Comparison of ENCODE assay signal across 8 mouse cellular contexts in genomic region chrX:68821059-68821458, GRCm38 (mm10). TPM values are rescaled to one million over a fixed set of nuclear protein-coding genes. Genes with fewer than 3 reads are reported as not detected.
DNase-seq lines count a peak whose midpoint lies in the region; ATAC-seq and TF ChIP-seq lines count a peak whose summit lies in the region.
"Not testable (repeated sequence)": the region's sequence is repeated elsewhere in the genome, so short reads cannot be mapped to it uniquely, and the experiment has no call there.
"Had no signal": no experiment of that assay in that cellular context is flagged by ENCODE, and none has a peak within 500 bp of the region (broad histone marks: within the 10 kb centered on the region; RNA-seq: fewer than 3 reads in every experiment).

Gene Gm14698 (plus strand): TSS chrX:68821093.

- H3K27me3 ChIP-seq in embryonic facial prominence, embryonic 15.5 days; heart, adult 2 months (ENCODE audit: control insufficient read depth, insufficient read depth, low read length); hindbrain, embryonic 16.5 days (replicated peaks; ENCODE audit: control insufficient read depth, insufficient read depth, low read length); limb, embryonic 10.5 days (ENCODE audit: low read depth, poor library complexity, severe bottlenecking); neural tube, embryonic 15.5 days (replicated peaks): not testable (repeated sequence)

- H3K79me2 ChIP-seq in heart, adult 2 months (replicated peaks; ENCODE audit: control insufficient read depth, insufficient read depth, low read length) = not testable (repeated sequence)

- TF ChIP-seq CTCF in heart, adult 2 months (IDR thresholded peaks at IDR 0.05) = not testable (repeated sequence)

- H3K4me3 ChIP-seq in brown adipose tissue, adult 24 weeks (ENCODE audit: insufficient read depth, low read depth, low read length); heart, adult 2 months: not testable (repeated sequence)
- peak within 1 kb of the TSS; percentile 28 for H3K4me3 ChIP-seq in embryonic facial prominence, embryonic 15.5 days (replicated peaks)
- peak within 1 kb of the TSS; percentile 34 for H3K4me3 ChIP-seq in hindbrain, embryonic 16.5 days (ENCODE audit: low read length)
- H3K4me3 ChIP-seq in limb, embryonic 10.5 days = peak within 1 kb of the TSS; percentile 35
- peak within 1 kb of the TSS; percentile 34 for H3K4me3 ChIP-seq in neural tube, embryonic 15.5 days (replicated peaks)

- H3K9me3 ChIP-seq in embryonic facial prominence, embryonic 15.5 days (replicated peaks); hindbrain, embryonic 16.5 days (ENCODE audit: control insufficient read depth, low read length); limb, embryonic 10.5 days (replicated peaks); neural tube, embryonic 15.5 days (replicated peaks): not testable (repeated sequence)

- intact Hi-C loops in heart, adult 2 months (cut with DNase I) = not testable (repeated sequence)

- not testable (repeated sequence) for ATAC-seq in embryonic facial prominence, embryonic 15.5 days (ENCODE audit: insufficient number of reproducible peaks, low FRiP score, low TSS enrichment, low read depth)
- peak; percentile 92 for ATAC-seq in hindbrain, embryonic 16.5 days
- ATAC-seq in neural tube, embryonic 15.5 days (ENCODE audit: low FRiP score) = peak; percentile 88

- H3K27ac ChIP-seq in brown adipose tissue, adult 24 weeks (replicated peaks; ENCODE audit: low read depth, low read length); embryonic facial prominence, embryonic 15.5 days (replicated peaks); heart, adult 2 months; hindbrain, embryonic 16.5 days (ENCODE audit: low read depth, low read length); neural tube, embryonic 15.5 days (replicated peaks): not testable (repeated sequence)
- H3K27ac ChIP-seq in limb, embryonic 10.5 days = peak within 1 kb of the TSS; percentile 42; the same call in 1 of the 2 replicates

- not testable (repeated sequence) for TF ChIP-seq POLR2A in heart, adult 2 months (IDR thresholded peaks at IDR 0.05; ENCODE audit: insufficient read depth, low read depth, low read length)

- peak; percentile 11 to 15 for DNase-seq in heart, adult 2 months
- DNase-seq in limb, embryonic 10.5 days (ENCODE audit: low spot score) = peak; percentile 47
- DNase-seq in lung, postnatal 10 days = peak; percentile 2

- H3K4me2 ChIP-seq in embryonic facial prominence, embryonic 15.5 days (replicated peaks) = peak within 1 kb of the TSS; percentile 35
- peak within 1 kb of the TSS; percentile 50 for H3K4me2 ChIP-seq in hindbrain, embryonic 16.5 days (ENCODE audit: low read length)
- peak within 1 kb of the TSS; percentile 50 for H3K4me2 ChIP-seq in neural tube, embryonic 15.5 days

- TF ChIP-seq EP300 in heart, adult 2 months (IDR thresholded peaks at IDR 0.05; ENCODE audit: insufficient read depth, low read depth, low read length) = not testable (repeated sequence)

- not testable (repeated sequence) for H3K4me1 ChIP-seq in brown adipose tissue, adult 24 weeks (ENCODE audit: control insufficient read depth, insufficient read depth, insufficient read length, low read length); embryonic facial prominence, embryonic 15.5 days; heart, adult 2 months (ENCODE audit: control insufficient read depth, insufficient read depth, low read length); hindbrain, embryonic 16.5 days (ENCODE audit: control insufficient read depth, insufficient read depth, low read depth, low read length); limb, embryonic 10.5 days; neural tube, embryonic 15.5 days

- not testable (repeated sequence) for H3K9ac ChIP-seq in embryonic facial prominence, embryonic 15.5 days; heart, adult 2 months (ENCODE audit: low read depth, low read length); neural tube, embryonic 15.5 days (replicated peaks)
- peak within 1 kb of the TSS; percentile 31 for H3K9ac ChIP-seq in hindbrain, embryonic 16.5 days (ENCODE audit: low read depth, low read length)

- H3K36me3 ChIP-seq in embryonic facial prominence, embryonic 15.5 days; heart, adult 2 months (ENCODE audit: control insufficient read depth, insufficient read depth, low read length); hindbrain, embryonic 16.5 days (ENCODE audit: control insufficient read depth, insufficient read depth, low read length); limb, embryonic 10.5 days; neural tube, embryonic 15.5 days: not testable (repeated sequence)

- WGBS in embryonic facial prominence, embryonic 15.5 days = 23% methylated on average over 22 of the region's 36 CpGs
- WGBS in heart, adult 2 months = 8% methylated on average over 33 of the region's 36 CpGs
- WGBS in hindbrain, embryonic 16.5 days = 21% methylated on average over 28 of the region's 36 CpGs
- WGBS in limb, embryonic 10.5 days = 14% methylated on average over 33 of the region's 36 CpGs
- 25% methylated on average over 19 of the region's 36 CpGs for WGBS in neural tube, embryonic 15.5 days

RNA-seq across cellular contexts. Expression of gene Gm14698, which starts in this region (rescaled TPM):
- polyA plus RNA-seq in brown adipose tissue, adult 24 weeks (2012; ENCODE audit: insufficient read depth, insufficient read length, missing spikeins) = 4.6 and 12.3 TPM in 2 replicates
- polyA plus RNA-seq in embryonic facial prominence, embryonic 15.5 days (2015; fragmentation: Nextera tagmentation; extraction: Ambion mirVana) = 3.4 and 6.4 TPM in 2 replicates
- total RNA-seq in heart, adult 2 months (2021) = 1 to 10 TPM in 1 of 2 experiments, under 1 TPM in 1; 0.50 to 1.2 TPM
- polyA plus RNA-seq in heart, adult 2 months (2012; rRNA removed) = 0.49 and 2.7 TPM in 2 replicates
- 2.7 and 5.6 TPM in 2 replicates for polyA plus RNA-seq in hindbrain, embryonic 16.5 days (2015; fragmentation: Nextera tagmentation; extraction: Ambion mirVana)
- 1.2 and 1.6 TPM in 2 replicates for polyA plus RNA-seq in limb, embryonic 10.5 days (2016; fragmentation: Nextera tagmentation; extraction: Ambion mirVana)
- 2.4 and 2.9 TPM in 2 replicates for polyA plus RNA-seq in neural tube, embryonic 15.5 days (2015; fragmentation: Nextera tagmentation; extraction: Ambion mirVana)
- polyA plus RNA-seq: erythroblast, embryonic 14.5 days had no signal
